Mouse (Mus musculus): ENCODE data around the gene Unc50. TPM values are rescaled to one million over a fixed set of nuclear protein-coding genes. Genes with fewer than 3 reads are reported as not detected.

The Unc50 gene
- total and polyA plus RNA-seq, 3 experiments, result 61.8 to 609 (median 62.3) TPM

DNA sequence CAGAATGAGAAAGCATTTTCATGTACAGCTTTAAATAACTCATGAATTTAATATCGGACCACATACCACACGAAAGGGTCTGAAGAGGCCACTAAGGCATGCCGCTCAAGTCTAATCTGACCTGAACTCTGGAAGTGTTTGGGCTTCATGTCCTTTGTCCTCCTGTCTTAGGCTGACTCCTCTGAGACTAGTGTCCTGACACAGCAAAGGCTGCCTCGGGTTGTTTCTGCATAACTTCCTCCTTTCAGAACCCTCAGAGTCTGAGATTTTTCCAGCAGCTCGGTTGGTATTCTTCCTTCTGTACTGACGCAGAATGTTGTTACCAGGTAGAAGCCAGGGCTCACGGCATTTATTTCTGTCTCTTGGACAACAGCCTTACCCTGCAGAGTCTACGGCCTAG is 44.1 kb downstream of the Unc50 start:
- H3K4me3 ChIP-seq (ENCODE audit: control insufficient read depth in 1 of 2, insufficient read depth in 1 of 2, low read depth in 2 of 2, low read length in 2 of 2), result peak overlapping the region in 1 of 2 experiments; percentile 13; a peak in 1 of 4 replicates
- peaks cover 7 to 18% of the 10 kb centered on the region in 2 experiments for H3K4me1 ChIP-seq (ENCODE audit: control insufficient read depth in 1 of 2, insufficient read depth in 2 of 2, low read length in 2 of 2)
- no peaks in the 10 kb centered on the region for H3K27me3 ChIP-seq (ENCODE audit: control insufficient read depth in 1 of 2, insufficient read depth in 2 of 2, low read length in 2 of 2)
- peak; percentile 73 for DNase-seq (ENCODE audit: low read depth, low spot score)
- H3K27ac ChIP-seq (ENCODE audit: control insufficient read depth, low read depth, low read length), result peak overlapping the region; percentile 38
- H3K79me2 ChIP-seq (ENCODE audit: control insufficient read depth, insufficient read depth, low read length, poor library complexity), result no peaks in the 10 kb centered on the region
- H3K9ac ChIP-seq (ENCODE audit: control insufficient read depth, low read depth, low read length, poor library complexity, severe bottlenecking), result peak overlapping the region; percentile 30; the same call in 1 of the 2 replicates
- H3K9me3 ChIP-seq (replicated peaks; ENCODE audit: insufficient read depth, low read length), result no peaks in the 10 kb centered on the region
- H3K36me3 ChIP-seq (ENCODE audit: control insufficient read depth in 1 of 2, insufficient read depth in 2 of 2, low read length in 2 of 2), result peaks cover 0 to 18% of the 10 kb centered on the region in 2 experiments; a peak in 2 of 4 replicates
- peak; percentile 35; the same call in 1 of the 2 replicates for TF ChIP-seq RCOR1 (IDR thresholded peaks at IDR 0.05; ENCODE audit: low read depth, low read length)
- TF ChIP-seq TBP (IDR thresholded peaks at IDR 0.05; ENCODE audit: low read depth, low read length), result 0 out of 2 replicates have a peak, but pooled peaks have one; percentile 27
- TF ChIP-seq ETS1 (IDR thresholded peaks at IDR 0.05; ENCODE audit: low read depth, low read length), result no peak

DNA sequence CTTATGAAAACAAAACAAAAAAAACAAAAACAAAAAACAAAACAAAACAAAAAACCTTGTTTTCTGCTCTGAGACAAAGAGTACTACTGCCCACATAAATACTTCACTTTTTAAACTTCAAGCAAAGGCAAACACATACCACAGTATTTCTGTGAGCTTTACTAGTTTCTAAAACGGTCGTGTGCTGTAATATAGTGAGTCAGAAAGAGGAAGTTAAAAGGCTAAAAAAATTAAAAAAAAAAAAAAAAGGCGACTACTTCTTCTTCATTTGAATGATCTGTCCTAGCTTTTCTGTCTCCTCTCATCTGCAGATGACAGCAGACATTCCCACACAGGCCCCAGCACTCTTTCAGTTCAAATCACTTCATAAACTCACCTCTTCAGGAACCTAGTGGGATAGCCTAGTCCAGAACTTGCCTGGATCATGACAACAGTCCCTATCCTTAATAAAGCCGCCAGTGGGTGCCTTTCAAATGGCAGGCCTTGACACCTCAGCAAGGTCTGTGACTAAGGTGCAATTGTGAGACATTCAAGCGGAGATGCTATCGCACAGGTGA is 44.8 kb downstream of the Unc50 start:
- H3K9ac ChIP-seq (ENCODE audit: control insufficient read depth, low read depth, low read length, poor library complexity, severe bottlenecking), result peak overlapping the region; percentile 30; the same call in 1 of the 2 replicates
- H3K27ac ChIP-seq (ENCODE audit: control insufficient read depth, low read depth, low read length), result peak overlapping the region; percentile 38

DNA sequence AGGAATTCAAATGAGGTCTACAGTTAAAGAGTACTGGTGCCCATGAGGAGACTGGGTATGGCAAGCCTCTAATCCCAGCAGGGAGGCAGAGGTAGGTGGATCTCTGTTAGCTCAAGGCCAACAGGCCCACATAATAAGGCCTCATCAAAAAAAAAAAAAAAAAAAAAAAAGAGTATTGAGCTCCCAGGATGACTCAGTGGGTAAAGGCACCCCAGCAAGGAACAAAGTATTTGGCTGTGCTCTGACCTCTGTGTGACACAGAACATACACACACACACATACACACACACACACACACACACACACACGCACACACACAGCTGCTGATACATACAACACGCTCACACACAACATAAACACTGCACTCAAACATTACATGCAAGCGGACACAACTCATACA is 45.4 kb downstream of the Unc50 start:
- Histone ChIP-seq H3K4me1 (ENCODE audit: control insufficient read depth in 1 of 2, insufficient read depth in 2 of 2, low read length in 2 of 2) (peaks cover 7 to 28% of the 10 kb centered on the region in 2 experiments), H3K27me3 (ENCODE audit: control insufficient read depth in 1 of 2, insufficient read depth in 2 of 2, low read length in 2 of 2) (no peaks in the 10 kb centered on the region), H3K36me3 (ENCODE audit: control insufficient read depth in 1 of 2, insufficient read depth in 2 of 2, low read length in 2 of 2) (peaks cover 0 to 27% of the 10 kb centered on the region in 2 experiments; a peak in 2 of 4 replicates), H3K79me2 (ENCODE audit: control insufficient read depth, insufficient read depth, low read length, poor library complexity) (no peaks in the 10 kb centered on the region), H3K4me3 (ENCODE audit: control insufficient read depth in 1 of 2, insufficient read depth in 1 of 2, low read depth in 2 of 2, low read length in 2 of 2) (no peak overlapping the region), H3K27ac (ENCODE audit: control insufficient read depth, low read depth, low read length) (no peak overlapping the region), H3K9me3 (replicated peaks; ENCODE audit: insufficient read depth, low read length) (no peaks in the 10 kb centered on the region), H3K9ac (ENCODE audit: control insufficient read depth, low read depth, low read length, poor library complexity, severe bottlenecking) (no peak overlapping the region)
- TF ChIP-seq UBTF (IDR thresholded peaks at IDR 0.05; ENCODE audit: borderline replicate concordance, insufficient read depth, low read depth, low read length), result no peak
- no peak for TF ChIP-seq USF1 (IDR thresholded peaks at IDR 0.05; ENCODE audit: low read depth, low read length)
- peak; percentile 61 for TF ChIP-seq ZNF384 (IDR thresholded peaks at IDR 0.05; ENCODE audit: low read depth, low read length)
- DNase-seq (ENCODE audit: low read depth, low spot score), result no peak

More for the DNA sequence above, 44.8 kb downstream of the Unc50 start:
- Histone ChIP-seq H3K79me2 (ENCODE audit: control insufficient read depth, insufficient read depth, low read length, poor library complexity) (no peaks in the 10 kb centered on the region), H3K4me3 (ENCODE audit: control insufficient read depth in 1 of 2, insufficient read depth in 1 of 2, low read depth in 2 of 2, low read length in 2 of 2) (peak overlapping the region in 1 of 2 experiments; percentile 50; a peak in 2 of 4 replicates), H3K27me3 (ENCODE audit: control insufficient read depth in 1 of 2, insufficient read depth in 2 of 2, low read length in 2 of 2) (no peaks in the 10 kb centered on the region), H3K9me3 (replicated peaks; ENCODE audit: insufficient read depth, low read length) (no peaks in the 10 kb centered on the region), H3K4me1 (ENCODE audit: control insufficient read depth in 1 of 2, insufficient read depth in 2 of 2, low read length in 2 of 2) (peaks cover 7 to 23% of the 10 kb centered on the region in 2 experiments), H3K36me3 (ENCODE audit: control insufficient read depth in 1 of 2, insufficient read depth in 2 of 2, low read length in 2 of 2) (peaks cover 0 to 24% of the 10 kb centered on the region in 2 experiments; a peak in 2 of 4 replicates)
- DNase-seq (ENCODE audit: low read depth, low spot score), result peak; percentile 65
- peak; percentile 98 for TF ChIP-seq ZNF384 (IDR thresholded peaks at IDR 0.05; ENCODE audit: low read depth, low read length)
- TF ChIP-seq MXI1 (IDR thresholded peaks at IDR 0.05; ENCODE audit: low read depth, low read length), result no peak
- TF ChIP-seq UBTF (IDR thresholded peaks at IDR 0.05; ENCODE audit: borderline replicate concordance, insufficient read depth, low read depth, low read length), result no peak
- TF ChIP-seq CHD2 (IDR thresholded peaks at IDR 0.05; ENCODE audit: low read length), result no peak
- peak in 1 of 2 experiments; percentile 46; a peak in 1 of 4 replicates for TF ChIP-seq EP300 (IDR thresholded peaks at IDR 0.05; ENCODE audit: low read depth in 1 of 2, low read length in 2 of 2)
- no peak for TF ChIP-seq TCF12 (IDR thresholded peaks at IDR 0.05; ENCODE audit: low read depth, low read length)
- TF ChIP-seq ETS1 (IDR thresholded peaks at IDR 0.05; ENCODE audit: low read depth, low read length), result peak; percentile 35; the same call in 1 of the 2 replicates
- no peak for TF ChIP-seq MAX (IDR thresholded peaks at IDR 0.05; ENCODE audit: low read length)
- TF ChIP-seq TBP (IDR thresholded peaks at IDR 0.05; ENCODE audit: low read depth, low read length), result no peak
- TF ChIP-seq SIN3A (IDR thresholded peaks at IDR 0.05; ENCODE audit: low read length), result no peak
- TF ChIP-seq JUND (IDR thresholded peaks at IDR 0.05; ENCODE audit: low read depth, low read length), result no peak
- no peak for TF ChIP-seq MEF2A (IDR thresholded peaks at IDR 0.05; ENCODE audit: extremely low read depth, insufficient replicate concordance, low read depth, low read length, poor library complexity, severe bottlenecking)
- no peak for TF ChIP-seq HCFC1 (IDR thresholded peaks at IDR 0.05; ENCODE audit: low read depth, low read length)
- TF ChIP-seq POLR2AphosphoS2 (IDR thresholded peaks at IDR 0.05; ENCODE audit: low read length), result no peak
- TF ChIP-seq MYC (IDR thresholded peaks at IDR 0.05; ENCODE audit: low read depth, low read length), result no peak; the same call in 1 of the 2 replicates
- no peak for TF ChIP-seq RCOR1 (IDR thresholded peaks at IDR 0.05; ENCODE audit: low read depth, low read length)

All from MEL (cell line).